Mouse (Mus musculus) 416B (cell line): ENCODE data around the gene Zfp78.
A peak's percentile ranks its signal among the peaks of the same experiment; 100 is the strongest.
"Not testable (repeated sequence)": the region's sequence is repeated elsewhere in the genome, so short reads cannot be mapped to it uniquely, and the experiment has no call there.

ENCODE experiments used
- DNase-seq: peaks from one replicate; pipeline ENCODE4 v3.0.0; 2011; ENCODE audit warnings: low read depth

Zfp78 gene

DNA sequence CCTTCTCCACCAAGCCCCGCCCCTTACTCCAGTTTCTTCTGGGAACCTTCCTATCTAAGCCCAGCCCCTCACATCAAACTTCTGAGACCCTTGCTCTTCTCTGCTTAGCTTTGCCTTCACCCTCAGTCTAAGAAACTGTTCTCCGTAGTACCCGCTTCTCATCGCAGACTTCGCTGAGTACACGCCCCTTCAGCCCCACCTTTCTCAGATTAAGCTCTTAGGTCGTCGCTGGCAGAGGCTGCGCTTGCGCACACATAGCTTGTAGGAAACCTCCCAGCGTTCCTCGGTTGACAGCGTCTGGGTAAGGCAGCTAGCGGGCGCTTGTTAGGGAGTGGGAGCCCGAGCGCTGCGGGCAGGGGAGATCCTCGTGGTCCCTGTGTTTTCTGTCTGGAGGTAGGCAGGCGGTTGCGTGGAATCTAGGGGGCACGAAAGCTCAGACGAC is at the start of gene Zfp78:
Zfp78 (plus strand) TSS at position 234 of the 442 bp plus-strand sequence.
- DNase-seq, result peak; percentile 98

DNA sequence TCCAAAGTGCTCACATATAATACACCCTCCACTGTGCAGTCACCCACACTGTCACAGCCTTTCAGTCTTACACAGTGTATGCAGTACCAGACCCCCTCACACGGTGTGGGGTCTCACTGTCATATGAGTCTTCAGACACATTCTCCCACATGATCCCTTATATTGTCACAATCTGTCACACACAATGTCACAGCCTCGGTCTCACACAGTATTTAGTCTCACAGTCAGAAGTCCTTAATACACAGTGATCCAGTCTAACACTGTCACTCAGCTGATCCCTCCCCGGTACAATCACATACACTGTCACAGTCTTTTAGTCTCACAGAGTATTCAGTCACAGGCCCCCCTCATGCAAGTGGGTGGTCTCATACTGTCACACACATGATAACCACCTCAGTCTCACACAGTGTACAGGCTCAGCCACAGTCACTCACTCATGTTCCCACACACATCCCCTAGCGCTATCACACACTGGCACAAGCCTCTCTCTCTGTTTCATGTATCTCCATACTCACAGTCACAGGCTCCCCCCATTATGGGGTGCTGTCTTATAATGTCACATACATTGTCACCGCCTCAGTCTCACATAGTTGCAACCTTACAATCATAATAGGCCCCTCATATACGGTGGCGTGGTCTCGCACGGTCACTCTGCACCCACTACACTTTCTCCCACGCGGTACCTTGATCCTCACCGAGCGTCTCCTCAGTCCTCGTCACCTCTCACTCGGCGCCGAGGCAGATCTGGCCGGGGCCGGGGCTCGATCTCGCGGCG is 32.4 kb upstream of the Zfp78 start:
- DNase-seq, result no peak

DNA sequence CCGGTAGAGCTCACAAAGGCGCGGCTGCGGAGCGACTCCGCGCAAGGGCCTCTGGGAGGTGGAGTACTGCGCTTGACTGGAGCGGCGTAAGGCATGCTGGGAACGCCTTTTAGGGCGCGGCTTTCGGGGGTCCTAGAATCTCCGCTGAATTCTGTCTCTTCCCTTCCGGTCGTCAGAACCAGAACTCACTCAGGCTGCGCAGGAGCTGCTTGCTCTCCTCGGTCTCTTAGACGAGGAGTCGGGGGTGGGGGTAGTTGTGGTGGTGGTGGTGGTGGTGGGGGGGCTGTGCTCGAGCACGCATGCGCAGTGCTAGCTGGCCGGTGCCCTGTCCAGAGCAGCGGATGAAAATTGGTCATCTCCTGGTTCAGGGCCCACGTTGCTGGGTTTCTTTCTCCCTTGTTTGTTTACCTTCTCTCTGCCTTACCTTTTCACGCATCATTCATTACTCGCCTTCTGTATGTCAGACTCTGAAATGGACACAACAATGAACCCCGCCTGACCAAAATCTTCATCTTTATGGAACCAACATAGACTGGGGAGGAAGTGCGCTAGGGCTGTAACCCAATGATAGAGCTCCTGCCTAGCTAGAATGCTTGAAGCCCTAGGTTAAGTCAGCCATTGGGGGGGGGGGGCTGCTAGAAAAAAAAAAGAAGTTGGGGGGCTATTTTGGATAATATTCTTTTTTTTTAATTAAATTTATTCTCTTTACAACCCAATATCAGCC is 31.7 kb upstream of the Zfp78 start, which contains the start of gene Zfp583:
Zfp583 (minus strand) TSS at position 53 of the 724 bp plus-strand sequence.
- no peak for DNase-seq

DNA sequence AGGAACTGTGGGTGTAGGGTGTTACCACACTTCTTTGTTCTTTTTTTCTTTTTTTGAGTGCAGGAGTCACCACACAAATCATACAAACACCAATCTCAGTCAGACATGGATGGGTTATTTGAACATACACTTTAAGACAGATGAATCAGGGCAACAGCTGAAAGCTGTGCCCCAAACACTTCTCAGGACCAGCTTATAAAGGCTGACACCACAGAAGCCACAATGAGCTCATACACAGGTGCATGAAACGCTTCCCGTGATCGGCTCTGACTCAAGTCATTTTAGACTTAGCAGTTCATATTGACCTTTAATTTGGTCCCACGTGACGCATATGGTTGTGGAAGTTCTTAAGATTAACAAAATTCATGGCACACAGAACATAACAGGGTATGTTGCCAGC is 23.2 kb upstream of the Zfp78 start:
- no peak for DNase-seq

DNA sequence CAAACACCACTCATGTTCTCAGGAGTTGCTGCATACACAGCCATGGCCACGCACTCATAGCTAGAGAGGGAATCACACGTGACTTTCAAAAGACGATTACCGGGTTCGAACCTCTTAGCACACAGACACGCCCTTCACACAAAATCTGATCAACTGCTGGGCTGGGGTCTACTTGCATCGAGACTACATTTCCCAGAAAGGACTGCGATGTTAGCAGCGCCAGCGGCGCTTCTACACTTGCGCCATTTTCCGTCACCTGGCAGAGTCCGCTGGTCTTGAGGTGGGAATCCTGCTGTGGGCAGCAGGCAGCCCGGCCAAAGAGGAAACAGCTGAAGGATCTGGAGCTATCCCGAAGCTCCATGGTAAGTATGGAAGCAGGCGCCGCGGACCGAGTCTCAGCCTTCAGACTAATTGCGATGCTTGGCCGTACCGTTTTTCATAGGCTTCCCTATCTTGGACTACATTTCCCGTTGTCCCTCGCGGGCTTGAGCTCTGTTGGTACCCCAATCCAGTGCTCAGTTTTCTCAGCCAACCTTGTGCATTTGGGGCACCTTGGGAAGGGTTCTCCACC is 19.5 kb upstream of the Zfp78 start, which contains the start of gene Gm3854:
Gm3854 (plus strand) TSS at position 259 of the 571 bp plus-strand sequence.
- DNase-seq, result no peak

DNA sequence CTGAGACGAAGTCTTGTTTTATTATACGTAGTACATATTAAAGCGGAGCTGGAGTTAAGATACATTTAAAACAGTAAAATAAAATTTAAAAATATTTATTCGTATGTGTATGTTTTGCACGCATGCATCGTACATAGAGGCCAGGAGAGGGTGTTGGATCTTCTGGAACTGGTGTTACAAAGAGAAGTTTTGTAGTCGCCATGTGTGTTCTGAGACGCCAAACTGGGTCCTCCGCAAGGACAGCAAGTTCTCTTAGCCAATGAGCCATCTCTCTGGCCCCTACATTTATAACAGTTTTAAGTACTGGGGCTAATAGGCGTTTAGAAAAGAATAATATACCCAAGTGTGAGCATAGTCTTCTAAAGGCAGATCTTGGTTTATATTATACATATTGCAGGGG is 19.0 kb upstream of the Zfp78 start:
- no peak for DNase-seq

DNA sequence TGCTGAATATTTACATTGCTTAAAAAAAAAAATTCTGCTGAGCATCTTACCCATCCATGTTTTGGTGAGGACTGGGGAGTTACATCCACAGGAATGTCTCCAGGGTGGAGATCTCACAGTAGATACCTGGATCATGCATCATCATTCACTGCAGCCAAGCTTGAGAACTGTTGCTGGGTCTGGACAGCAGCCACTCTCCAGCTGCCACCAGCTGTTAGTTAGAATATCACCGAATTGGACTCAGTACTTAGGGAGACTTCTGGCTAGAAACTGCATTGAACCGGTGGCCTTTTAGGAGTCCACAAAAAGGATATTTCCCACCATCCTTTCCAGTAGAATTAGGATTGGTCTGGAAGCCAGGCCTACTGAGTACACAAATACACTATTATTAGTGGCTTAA is 5.0 kb upstream of the Zfp78 start:
- DNase-seq, result no peak

DNA sequence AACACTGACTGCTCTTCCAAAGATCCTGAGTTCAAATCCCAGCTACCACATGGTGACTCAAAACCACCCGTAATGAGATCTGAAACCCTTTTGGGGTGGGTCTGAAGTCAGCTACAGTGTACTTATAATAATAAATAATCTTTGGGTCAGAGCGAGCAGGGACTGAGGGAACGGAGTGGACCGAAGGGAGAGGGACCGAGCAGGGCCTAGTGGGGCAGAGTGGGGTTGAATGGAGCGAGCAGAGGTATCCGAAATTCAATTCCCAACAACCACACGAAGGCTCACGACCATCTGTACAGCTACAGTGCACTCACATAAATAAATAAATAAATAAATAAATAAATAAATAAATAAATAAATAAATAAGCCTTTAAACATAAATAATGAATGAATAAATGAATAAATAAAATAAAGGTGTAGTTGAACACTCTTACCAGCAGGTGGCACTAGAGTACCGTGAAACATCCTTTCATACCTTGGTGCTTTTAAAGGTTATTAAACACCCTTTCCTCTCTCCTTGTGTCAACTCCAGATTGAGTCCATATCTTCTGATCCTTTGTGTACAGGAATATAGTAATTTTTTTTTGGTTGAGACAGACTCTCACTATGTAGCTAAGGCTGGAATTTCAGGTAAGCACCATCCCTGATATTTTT is 4.0 kb upstream of the Zfp78 start:
- DNase-seq, result peak; percentile 82

DNA sequence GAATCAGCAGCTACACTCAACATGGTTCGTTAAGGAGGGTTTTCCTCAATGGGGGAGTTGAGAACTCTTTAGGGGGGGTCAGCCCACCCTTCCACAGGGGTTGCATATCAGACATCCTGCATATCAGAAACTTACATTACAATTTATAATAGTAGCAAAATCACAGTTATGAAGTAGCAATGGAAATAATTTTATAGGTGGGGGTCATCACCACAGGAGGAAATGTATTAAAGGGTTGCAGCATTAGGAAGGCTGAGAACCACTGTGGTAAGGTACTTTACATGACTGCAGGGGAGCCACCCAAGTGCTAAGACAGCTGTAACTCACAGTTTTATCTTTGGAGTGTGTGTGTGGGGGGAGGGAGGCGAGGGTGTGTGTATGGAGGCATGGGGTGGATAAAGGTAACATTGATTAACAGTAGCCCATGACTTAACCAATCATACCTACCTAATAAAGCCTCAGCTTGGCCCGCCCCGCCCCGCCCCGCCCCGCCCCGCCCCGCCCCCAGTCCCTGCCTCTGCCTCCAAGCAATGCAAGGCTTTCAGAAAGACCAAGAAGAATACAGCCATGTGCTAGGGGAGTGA is 2.5 kb upstream of the Zfp78 start:
- DNase-seq, result peak; percentile 12

DNA sequence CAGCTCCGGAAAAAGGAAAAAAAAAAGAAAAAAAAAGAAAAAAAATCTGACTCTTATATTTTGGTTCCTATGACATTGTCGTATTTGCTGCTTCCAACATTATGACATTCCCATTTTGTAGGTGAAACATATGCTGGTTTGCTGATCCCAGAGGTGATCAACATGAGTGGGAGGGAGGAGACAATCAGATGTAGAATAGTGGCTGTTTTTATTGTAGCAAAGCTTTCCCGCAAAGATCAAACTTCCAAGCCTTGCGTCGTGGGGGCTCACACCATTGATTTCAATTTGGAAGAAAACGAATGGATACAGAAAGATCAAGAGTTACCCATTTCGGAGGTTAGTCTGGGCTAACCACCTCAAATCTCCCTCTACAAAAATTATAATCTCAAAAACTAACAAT is 1.3 kb upstream of the Zfp78 start:
- no peak for DNase-seq

DNA sequence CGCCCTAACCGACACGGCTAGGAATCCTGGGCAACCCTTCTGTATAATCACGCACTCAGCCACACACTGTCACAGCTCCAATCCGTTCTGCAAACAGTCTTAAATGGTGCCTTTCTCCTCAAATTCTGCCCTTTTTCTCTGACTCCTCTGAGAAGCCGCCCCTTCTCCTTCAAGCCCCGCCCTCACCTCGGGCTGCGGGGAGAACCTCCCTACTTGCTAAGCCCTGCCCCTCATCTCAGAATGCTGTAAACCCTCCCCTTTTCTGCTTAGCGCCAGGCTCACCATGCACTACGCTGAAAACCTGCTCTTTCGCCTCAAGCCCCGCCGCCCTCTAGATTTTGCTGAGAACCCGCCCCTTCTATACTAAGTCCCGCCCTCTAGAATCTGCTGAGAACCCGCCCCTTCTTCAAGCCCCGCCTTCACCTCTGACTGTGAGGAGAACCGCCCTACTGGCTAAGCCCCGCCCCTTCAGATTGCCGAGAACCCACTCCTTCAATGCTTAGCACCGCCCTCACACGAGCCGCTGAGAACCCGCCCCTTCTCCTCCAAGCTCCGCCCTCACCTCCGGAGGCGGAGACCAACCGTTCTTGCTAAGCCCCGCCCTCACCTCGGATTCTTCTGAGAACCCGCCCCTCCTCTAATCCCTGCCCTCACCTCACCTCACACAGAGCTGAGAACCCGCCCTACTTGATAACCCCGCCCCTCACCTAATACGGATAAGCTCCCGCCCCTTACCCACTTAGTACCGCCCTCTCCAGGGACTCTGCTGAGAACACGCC is 623 bp upstream of the Zfp78 start:
- peak; percentile 100 for DNase-seq

DNA sequence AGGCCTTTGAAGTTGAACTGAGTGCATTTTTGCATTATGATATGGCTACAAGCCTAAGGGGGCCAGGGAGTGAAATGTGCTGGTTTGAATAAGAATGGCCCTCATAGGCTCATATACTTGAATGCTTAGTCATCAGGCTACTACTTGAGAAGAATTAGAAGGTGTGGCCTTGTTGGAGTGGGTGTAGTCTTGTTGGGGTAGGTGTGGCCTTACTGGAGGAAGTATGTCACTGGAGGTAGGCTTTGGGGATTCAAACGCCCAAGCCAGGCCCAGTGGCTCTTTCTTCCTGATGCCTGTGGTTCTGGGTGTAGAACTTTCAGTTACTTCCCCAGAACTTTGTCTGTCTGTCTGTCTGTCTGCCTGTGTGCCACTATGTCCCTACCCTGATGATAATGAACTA is 1.7 kb downstream of the Zfp78 start:
- DNase-seq, result peak; percentile 57

DNA sequence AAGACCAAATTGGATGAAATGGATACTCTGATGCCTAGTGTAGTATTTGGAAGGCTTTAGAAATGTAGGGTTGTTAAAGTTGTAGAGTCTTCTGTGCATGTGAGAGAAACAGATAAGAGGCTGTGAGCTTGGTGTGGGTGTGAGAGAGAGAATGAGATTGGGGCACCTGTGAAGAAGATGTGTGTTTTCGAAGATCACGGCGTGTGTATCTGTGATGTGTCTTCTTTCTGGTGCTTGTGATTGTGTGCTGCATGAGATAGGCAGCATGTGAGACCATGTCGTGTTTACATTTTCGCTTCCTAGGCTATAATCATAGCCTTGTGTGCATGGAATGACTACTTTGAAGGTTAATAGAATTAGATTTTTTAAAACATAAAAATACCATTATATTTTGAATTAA is 4.1 kb downstream of the Zfp78 start:
- DNase-seq, result no peak

DNA sequence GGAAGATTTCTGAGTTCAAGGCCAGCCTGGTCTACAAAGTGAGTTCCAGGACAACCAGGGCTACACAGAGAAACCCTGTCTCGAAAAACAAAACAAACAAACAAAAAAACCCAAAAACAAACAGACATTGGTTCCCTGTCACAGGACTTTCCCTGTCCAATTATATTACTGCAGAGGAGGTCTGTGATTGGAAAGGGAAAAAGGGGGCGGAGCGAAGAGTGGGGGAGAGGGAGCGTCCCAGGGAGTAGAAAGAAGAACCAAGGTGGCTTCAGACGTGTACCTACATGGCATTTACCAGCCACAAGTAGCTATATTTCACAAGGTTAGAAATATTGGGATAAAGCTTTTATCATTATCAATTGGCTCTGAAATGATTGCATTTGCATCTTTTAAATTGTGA is 5.1 kb downstream of the Zfp78 start:
- DNase-seq, result not testable (repeated sequence)

DNA sequence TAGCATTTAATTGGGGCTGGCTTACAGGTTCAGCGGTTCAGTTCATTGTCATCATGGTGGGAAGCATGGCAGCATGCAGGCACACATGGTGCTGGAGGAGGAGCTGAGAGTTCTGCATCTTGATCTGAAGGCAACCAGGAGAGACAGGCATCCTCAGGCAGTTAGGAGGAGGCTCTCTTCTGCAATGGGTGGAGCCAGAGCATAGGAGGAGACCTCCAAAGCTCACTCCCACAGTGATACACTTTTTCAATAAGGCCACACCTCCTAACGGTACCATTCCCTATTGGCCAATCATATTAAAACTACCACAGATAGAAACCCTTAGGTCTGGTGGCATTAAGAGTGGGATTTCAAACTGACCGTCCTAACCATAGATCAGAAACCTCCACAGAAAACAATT is 6.4 kb downstream of the Zfp78 start:
- no peak for DNase-seq

DNA sequence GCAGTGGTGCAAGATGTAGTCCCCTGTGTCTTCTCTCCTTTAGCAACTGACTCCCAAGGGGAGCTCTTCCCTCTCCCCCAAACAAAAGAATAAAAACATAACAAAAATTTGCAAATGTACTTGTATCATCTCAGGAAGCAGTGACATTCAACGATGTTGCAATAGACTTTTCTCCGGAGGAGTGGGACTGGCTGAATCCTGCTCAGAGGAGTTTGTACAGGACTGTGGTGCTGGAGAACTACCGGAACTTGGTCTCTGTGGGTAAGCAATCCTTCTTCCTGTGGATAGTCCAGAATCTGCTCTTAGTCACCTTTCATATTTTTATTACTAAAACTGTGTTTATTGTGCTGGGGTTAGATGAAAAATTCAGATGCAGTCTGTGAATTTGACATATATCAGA is 9.9 kb downstream of the Zfp78 start:
- DNase-seq, result peak; percentile 79

DNA sequence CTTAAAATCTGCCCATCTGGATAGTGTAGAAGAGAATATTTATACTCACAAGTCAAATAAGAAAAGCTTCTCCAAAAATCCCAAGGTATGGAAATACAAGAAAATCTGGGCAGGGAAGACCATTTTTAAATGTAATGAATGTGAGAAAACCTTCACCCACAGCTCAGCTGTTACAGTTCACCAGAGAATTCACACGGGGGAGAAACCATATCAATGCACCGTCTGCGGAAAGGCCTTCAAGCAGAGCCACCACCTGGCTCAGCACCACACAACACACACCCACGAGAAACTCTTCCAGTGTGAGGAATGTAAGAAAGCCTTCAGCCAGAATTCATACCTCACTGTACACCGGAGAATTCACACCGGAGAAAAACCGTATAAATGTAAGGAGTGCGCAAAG is 15.4 kb downstream of the Zfp78 start:
- no peak for DNase-seq

DNA sequence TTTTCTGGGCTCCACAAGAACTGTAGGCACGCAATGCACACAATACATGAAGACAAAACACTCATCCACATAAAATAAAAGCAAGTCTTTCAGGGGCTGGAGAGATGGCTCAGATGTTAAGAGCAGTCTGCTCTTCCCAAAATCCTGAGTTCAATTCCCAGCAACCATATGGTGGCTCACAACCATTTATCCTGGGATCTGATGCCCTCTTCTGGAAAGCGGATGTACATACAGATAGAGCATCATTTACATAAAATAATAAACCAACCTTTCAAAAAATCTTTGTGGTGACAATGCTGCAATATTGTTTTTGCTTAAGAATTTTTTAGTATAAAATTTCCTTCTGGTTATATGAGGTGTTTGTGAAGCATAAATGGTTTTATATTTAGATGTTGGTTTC is 18.4 kb downstream of the Zfp78 start:
- DNase-seq, result peak; percentile 53

DNA sequence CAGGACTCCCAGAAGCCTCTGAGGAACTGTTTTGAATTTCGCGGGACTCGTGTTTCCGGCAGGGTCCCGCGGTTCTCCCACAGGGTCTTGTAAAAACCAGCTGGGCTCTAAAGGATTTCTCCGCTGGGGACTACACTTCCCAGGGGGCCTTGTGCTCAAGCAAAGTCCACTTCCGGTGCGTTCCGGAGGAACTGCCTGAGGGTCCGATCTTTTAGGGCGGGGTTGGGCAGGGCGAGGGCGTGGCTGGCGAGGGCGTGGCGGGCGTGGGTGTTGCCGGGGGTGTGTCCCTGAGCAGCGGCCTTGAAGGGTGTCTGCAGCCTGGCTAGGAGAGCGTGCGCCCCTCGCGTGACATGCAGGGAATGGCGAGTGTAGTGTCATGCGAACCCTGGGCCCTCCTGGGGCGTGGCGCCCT is 20.0 kb downstream of the Zfp78 start, which contains the start of gene Zfp28:
Zfp28 (plus strand) TSS at position 252 of the 412 bp plus-strand sequence.
- peak; percentile 97 for DNase-seq

DNA sequence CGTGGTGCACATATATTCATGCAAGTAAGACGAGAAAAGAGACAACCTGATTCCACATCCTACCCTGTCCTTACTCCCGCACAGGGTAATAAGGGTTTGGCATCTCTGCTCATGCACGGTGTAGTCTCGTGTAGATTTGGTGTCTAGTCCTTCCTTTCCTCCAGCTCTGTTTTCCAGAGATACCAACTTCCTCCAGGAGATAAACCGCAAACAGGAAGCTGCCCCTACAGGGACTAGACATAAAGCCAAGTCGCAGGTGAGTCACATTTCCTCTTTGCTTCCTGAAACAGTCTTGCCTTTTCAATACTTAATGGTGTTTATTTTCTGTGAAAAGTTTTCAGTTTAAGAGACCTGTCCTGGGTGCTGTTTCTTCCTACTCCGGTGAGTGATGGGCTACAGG is 20.9 kb downstream of the Zfp78 start:
- peak; percentile 65 for DNase-seq

DNA sequence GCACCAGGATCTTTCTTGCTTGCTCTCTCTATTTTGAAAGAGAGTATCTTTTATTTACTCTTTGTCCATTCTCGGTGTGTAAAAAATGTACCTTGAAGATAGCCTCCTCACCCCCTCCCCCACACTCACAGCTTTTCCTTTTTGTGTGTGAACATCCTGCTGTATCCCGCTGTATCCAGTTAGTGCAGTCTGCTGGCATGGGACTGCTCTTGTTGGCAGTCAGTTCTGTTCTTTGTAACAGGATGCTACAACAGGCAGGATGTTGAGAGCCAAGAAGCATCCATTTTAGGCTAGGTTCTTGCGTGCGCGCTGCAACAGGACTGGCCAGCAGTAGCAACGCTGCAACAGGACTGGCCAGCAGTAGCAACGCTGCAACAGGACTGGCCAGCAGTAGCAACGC is 23.9 kb downstream of the Zfp78 start:
- DNase-seq, result no peak
